Mouse (Mus musculus): ENCODE data around the gene Gas2l1. TPM values are rescaled to one million over a fixed set of nuclear protein-coding genes. Genes with fewer than 3 reads are reported as not detected.
A peak's percentile ranks its signal among the peaks of the same experiment; 100 is the strongest.

The Gas2l1 gene
- polyA plus RNA-seq, 1 experiment from 2014 or later, result 22.8 TPM

DNA sequence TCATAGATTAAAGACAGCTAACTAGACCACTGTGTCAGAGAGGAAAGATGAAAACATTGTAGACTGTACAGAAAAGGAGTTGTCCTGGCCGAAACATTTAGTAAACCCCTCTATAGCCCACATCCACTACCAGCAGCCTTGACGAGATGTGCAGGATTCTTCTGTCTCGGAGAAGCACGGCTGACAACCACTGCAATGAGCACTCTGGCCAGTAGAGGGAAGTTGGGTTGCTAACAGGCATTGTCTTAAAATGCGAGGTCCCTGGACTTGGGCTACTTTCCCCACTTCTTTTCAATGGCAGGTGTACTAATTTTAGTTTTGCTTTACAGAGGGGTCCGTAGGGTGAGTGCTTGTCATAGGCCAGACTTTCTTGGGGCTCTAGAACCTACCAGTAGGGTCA is 47.6 kb downstream of the Gas2l1 start:
- Histone ChIP-seq H3K9me3 (ENCODE audit: control insufficient read depth) (no peaks in the 10 kb centered on the region), H3K4me2 (replicated peaks; ENCODE audit: low read depth) (no peak overlapping the region), H3K4me3 (ENCODE audit: low read depth, low read length) (no peak overlapping the region), H3K4me1 (replicated peaks; ENCODE audit: control insufficient read depth, insufficient read depth, low read length) (no peaks in the 10 kb centered on the region), H3K27me3 (replicated peaks; ENCODE audit: control insufficient read depth, insufficient read depth, low read length) (no peaks in the 10 kb centered on the region), H3K9ac (ENCODE audit: low read depth, low read length) (no peak overlapping the region), H3K36me3 (ENCODE audit: control insufficient read depth, insufficient read depth) (peaks cover 76% of the 10 kb centered on the region), H3K27ac (ENCODE audit: low read depth, low read length) (no peak overlapping the region)
- WGBS, result 61% methylated on average over 6 of the region's 6 CpGs
- no peak for ATAC-seq
- TF ChIP-seq CTCF (IDR thresholded peaks at IDR 0.05; ENCODE audit: low read depth), result peak; percentile 66

- H3K4me1 ChIP-seq (replicated peaks; ENCODE audit: control insufficient read depth, insufficient read depth, low read length), result no peaks in the 10 kb centered on the region
- no peak overlapping the region for H3K4me2 ChIP-seq (replicated peaks; ENCODE audit: low read depth)
- no peak overlapping the region for H3K27ac ChIP-seq (ENCODE audit: low read depth, low read length)
- ATAC-seq, result no peak
- no peak for TF ChIP-seq CTCF (IDR thresholded peaks at IDR 0.05; ENCODE audit: low read depth)
- no peak overlapping the region for H3K9ac ChIP-seq (ENCODE audit: low read depth, low read length)
- H3K4me3 ChIP-seq (ENCODE audit: low read depth, low read length), result no peak overlapping the region
- WGBS, result 90% methylated on average over 5 of the region's 5 CpGs
- no peaks in the 10 kb centered on the region for H3K27me3 ChIP-seq (replicated peaks; ENCODE audit: control insufficient read depth, insufficient read depth, low read length)
- H3K36me3 ChIP-seq (ENCODE audit: control insufficient read depth, insufficient read depth), result peaks cover 80% of the 10 kb centered on the region
- H3K9me3 ChIP-seq (ENCODE audit: control insufficient read depth), result no peaks in the 10 kb centered on the region
These were observed 48.8 kb downstream of the Gas2l1 start for GRCm38 (mm10) chr11:5016286-5016685.

- Histone ChIP-seq H3K27ac (ENCODE audit: low read depth, low read length) (no peak overlapping the region), H3K4me2 (replicated peaks; ENCODE audit: low read depth) (no peak overlapping the region), H3K4me1 (replicated peaks; ENCODE audit: control insufficient read depth, insufficient read depth, low read length) (no peaks in the 10 kb centered on the region), H3K9me3 (ENCODE audit: control insufficient read depth) (no peaks in the 10 kb centered on the region), H3K36me3 (ENCODE audit: control insufficient read depth, insufficient read depth) (peaks cover 81% of the 10 kb centered on the region), H3K9ac (ENCODE audit: low read depth, low read length) (no peak overlapping the region), H3K4me3 (ENCODE audit: low read depth, low read length) (no peak overlapping the region), H3K27me3 (replicated peaks; ENCODE audit: control insufficient read depth, insufficient read depth, low read length) (no peaks in the 10 kb centered on the region)
- no peak for ATAC-seq
- WGBS, result 74% methylated on average over 2 of the region's 2 CpGs
- TF ChIP-seq CTCF (IDR thresholded peaks at IDR 0.05; ENCODE audit: low read depth), result peak; percentile 78
These were observed 49.4 kb downstream of the Gas2l1 start for GRCm38 (mm10) chr11:5015720-5016119.

- no peak overlapping the region for H3K27ac ChIP-seq (ENCODE audit: low read depth, low read length)
- H3K27me3 ChIP-seq (replicated peaks; ENCODE audit: control insufficient read depth, insufficient read depth, low read length), result no peaks in the 10 kb centered on the region
- WGBS, result 75% methylated on average over 5 of the region's 5 CpGs
- no peak overlapping the region for H3K4me3 ChIP-seq (ENCODE audit: low read depth, low read length)
- H3K9ac ChIP-seq (ENCODE audit: low read depth, low read length), result no peak overlapping the region
- ATAC-seq, result no peak
- peaks cover 54% of the 10 kb centered on the region for H3K36me3 ChIP-seq (ENCODE audit: control insufficient read depth, insufficient read depth)
- H3K9me3 ChIP-seq (ENCODE audit: control insufficient read depth), result no peaks in the 10 kb centered on the region
- no peaks in the 10 kb centered on the region for H3K4me1 ChIP-seq (replicated peaks; ENCODE audit: control insufficient read depth, insufficient read depth, low read length)
- no peak for TF ChIP-seq CTCF (IDR thresholded peaks at IDR 0.05; ENCODE audit: low read depth)
- no peak overlapping the region for H3K4me2 ChIP-seq (replicated peaks; ENCODE audit: low read depth)
These were observed 52.9 kb downstream of the Gas2l1 start for GRCm38 (mm10) chr11:5012213-5012715.

DNA sequence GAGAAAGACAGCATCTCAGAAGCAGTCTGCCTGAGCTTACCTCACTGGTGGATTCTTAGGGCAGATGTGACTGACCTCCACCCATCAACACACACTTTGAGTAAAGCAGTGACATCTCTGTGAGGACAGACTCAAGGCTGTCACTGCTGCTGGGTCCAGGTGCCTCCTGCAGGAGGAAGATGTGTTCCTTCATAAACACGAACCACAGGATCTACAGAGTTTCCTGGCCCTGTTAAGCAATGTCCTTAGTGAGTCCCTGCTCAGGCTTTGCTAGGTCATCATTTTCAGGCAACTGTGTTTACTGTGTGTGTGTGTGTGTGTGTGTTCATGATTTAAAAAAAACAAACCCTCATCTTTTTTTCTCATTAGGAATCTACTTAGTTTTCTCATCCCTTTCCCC is 53.6 kb downstream of the Gas2l1 start:
- no peak overlapping the region for H3K4me2 ChIP-seq (replicated peaks; ENCODE audit: low read depth)
- H3K27ac ChIP-seq (ENCODE audit: low read depth, low read length), result no peak overlapping the region
- H3K27me3 ChIP-seq (replicated peaks; ENCODE audit: control insufficient read depth, insufficient read depth, low read length), result no peaks in the 10 kb centered on the region
- H3K36me3 ChIP-seq (ENCODE audit: control insufficient read depth, insufficient read depth), result peaks cover 48% of the 10 kb centered on the region
- no peak for TF ChIP-seq CTCF (IDR thresholded peaks at IDR 0.05; ENCODE audit: low read depth)
- no peak overlapping the region for H3K4me3 ChIP-seq (ENCODE audit: low read depth, low read length)
- H3K4me1 ChIP-seq (replicated peaks; ENCODE audit: control insufficient read depth, insufficient read depth, low read length), result no peaks in the 10 kb centered on the region
- H3K9me3 ChIP-seq (ENCODE audit: control insufficient read depth), result no peaks in the 10 kb centered on the region
- WGBS, result 82% methylated on average over 1 of the region's 1 CpGs
- ATAC-seq, result no peak
- H3K9ac ChIP-seq (ENCODE audit: low read depth, low read length), result no peak overlapping the region

- no peak for TF ChIP-seq CTCF (IDR thresholded peaks at IDR 0.05; ENCODE audit: low read depth)
- Histone ChIP-seq H3K27me3 (replicated peaks; ENCODE audit: control insufficient read depth, insufficient read depth, low read length) (no peaks in the 10 kb centered on the region), H3K4me1 (replicated peaks; ENCODE audit: control insufficient read depth, insufficient read depth, low read length) (0 out of 2 replicates have a peak, but pooled peaks cover 4% of the 10 kb centered on the region), H3K27ac (ENCODE audit: low read depth, low read length) (no peak overlapping the region), H3K4me2 (replicated peaks; ENCODE audit: low read depth) (no peak overlapping the region), H3K4me3 (ENCODE audit: low read depth, low read length) (no peak overlapping the region), H3K9ac (ENCODE audit: low read depth, low read length) (no peak overlapping the region), H3K9me3 (ENCODE audit: control insufficient read depth) (no peaks in the 10 kb centered on the region), H3K36me3 (ENCODE audit: control insufficient read depth, insufficient read depth) (peaks cover 35% of the 10 kb centered on the region)
- 83% methylated on average over 1 of the region's 1 CpGs for WGBS
- ATAC-seq, result no peak
These were observed 54.9 kb downstream of the Gas2l1 start for GRCm38 (mm10) chr11:5010205-5010604.
